In the genomic region with DNA sequence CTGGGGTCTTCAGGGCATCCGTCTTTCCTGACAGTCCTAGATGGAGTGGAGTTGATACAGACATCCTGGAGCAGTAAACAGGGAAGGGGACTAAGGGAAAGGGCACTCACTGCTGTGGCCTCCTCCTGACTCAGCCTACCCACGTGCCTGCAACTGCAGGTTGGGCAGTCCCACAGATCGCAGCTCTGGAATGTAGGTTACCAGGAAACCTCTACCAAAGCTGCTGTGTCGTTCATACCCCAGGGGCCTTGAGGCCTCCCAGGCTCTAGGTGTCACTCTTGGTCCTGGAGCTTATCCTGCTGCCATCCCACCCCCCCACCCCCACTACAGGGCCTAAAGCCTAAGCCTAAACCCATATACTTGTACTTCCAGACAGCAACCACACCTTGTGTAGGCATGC, we compare ENCODE assay signal across 13 mouse cellular contexts. TPM values are rescaled to one million over a fixed set of nuclear protein-coding genes. Genes with fewer than 3 reads are reported as not detected.
DNase-seq lines count a peak whose midpoint lies in the region; ATAC-seq and TF ChIP-seq lines count a peak whose summit lies in the region.
"Had no signal": no experiment of that assay in that cellular context is flagged by ENCODE, and none has a peak within 500 bp of the region (broad histone marks: within the 10 kb centered on the region; RNA-seq: fewer than 3 reads in every experiment).

No protein-coding gene starts in this region.

- no peak for TF ChIP-seq EP300 in heart, postnatal 0 days (IDR thresholded peaks at IDR 0.05; ENCODE audit: low read depth)

- H3K36me3 ChIP-seq in heart, postnatal 0 days (replicated peaks; ENCODE audit: control insufficient read depth, insufficient read depth, low read length), result peaks cover 30% of the 10 kb centered on the region
- peaks cover 34% of the 10 kb centered on the region for H3K36me3 ChIP-seq in stomach, embryonic 16.5 days (ENCODE audit: control insufficient read depth, insufficient read depth, low read length)

- no peak overlapping the region for H3K4me3 ChIP-seq in heart, postnatal 0 days (ENCODE audit: low read depth, low read length)
- H3K4me3 ChIP-seq in stomach, embryonic 16.5 days (replicated peaks; ENCODE audit: low read length), result no peak overlapping the region
- H3K4me3 ChIP-seq: embryonic facial prominence, embryonic 13.5 days had no signal

- peak; percentile 43 for DNase-seq in cerebellum, adult 11-12 months
- DNase-seq in cerebellum, postnatal 14 days, result no peak
- no peak for DNase-seq in heart, postnatal 0 days (ENCODE audit: low spot score)
- DNase-seq in heart, adult 18-20 months, result no peak
- peak; percentile 2 for DNase-seq in ovary, postnatal 36 days (ENCODE audit: low spot score)
- no peak for DNase-seq in ovary, postnatal 14 days (ENCODE audit: low spot score)
- no peak for DNase-seq in c-Kit-positive CD71-positive TER-119-positive erythroid progenitor cells, embryonic 14.5 days (ENCODE audit: low spot score)
- DNase-seq: gastrocnemius, postnatal 10 days; kidney, postnatal 10 days; right cerebral cortex, postnatal 25 days had no signal

- no peaks in the 10 kb centered on the region for H3K9me3 ChIP-seq in heart, postnatal 0 days (replicated peaks; ENCODE audit: control insufficient read depth, low read length)
- no peaks in the 10 kb centered on the region for H3K9me3 ChIP-seq in stomach, embryonic 16.5 days (replicated peaks; ENCODE audit: control insufficient read depth, low read length)
- H3K9me3 ChIP-seq: embryonic facial prominence, embryonic 13.5 days had no signal

- peaks cover 36% of the 10 kb centered on the region for H3K4me1 ChIP-seq in heart, postnatal 0 days (ENCODE audit: control insufficient read depth, insufficient read depth)
- H3K4me1 ChIP-seq in stomach, embryonic 16.5 days (ENCODE audit: control insufficient read depth, insufficient read depth, low read length), result peaks cover 23% of the 10 kb centered on the region

- no peak for ATAC-seq in heart, postnatal 0 days (ENCODE audit: insufficient read depth, low read depth)
- ATAC-seq in stomach, embryonic 16.5 days (ENCODE audit: insufficient read depth, low FRiP score), result no peak

- H3K27me3 ChIP-seq in heart, postnatal 0 days (ENCODE audit: control insufficient read depth, insufficient read depth, low read length), result no peaks in the 10 kb centered on the region
- H3K27me3 ChIP-seq in stomach, embryonic 16.5 days (ENCODE audit: control insufficient read depth, insufficient read depth, low read length), result no peaks in the 10 kb centered on the region
- H3K27me3 ChIP-seq: embryonic facial prominence, embryonic 13.5 days had no signal

- peak overlapping the region; percentile 19 for H3K27ac ChIP-seq in heart, postnatal 0 days (ENCODE audit: low read depth)
- H3K27ac ChIP-seq in stomach, embryonic 16.5 days (ENCODE audit: low read length), result peak overlapping the region; percentile 25; the same call in 1 of the 2 replicates
- H3K27ac ChIP-seq: embryonic facial prominence, embryonic 13.5 days had no signal

- H3K4me2 ChIP-seq in heart, postnatal 0 days (ENCODE audit: low read depth, low read length), result no peak overlapping the region
- no peak overlapping the region for H3K4me2 ChIP-seq in stomach, embryonic 16.5 days (ENCODE audit: low read depth, low read length)

- no peak for TF ChIP-seq CTCF in heart, postnatal 0 days (IDR thresholded peaks at IDR 0.05; ENCODE audit: low read depth)

- no peak overlapping the region for H3K9ac ChIP-seq in heart, postnatal 0 days (replicated peaks; ENCODE audit: low read depth, low read length)
- no peak overlapping the region for H3K9ac ChIP-seq in stomach, embryonic 16.5 days (ENCODE audit: low read length)

- WGBS in heart, postnatal 0 days, result 36% methylated on average over 4 of the region's 4 CpGs
- WGBS in stomach, embryonic 16.5 days, result 54% methylated on average over 4 of the region's 4 CpGs

RNA-seq across cellular contexts. Expression of a gene that starts 3.5 kb away (rescaled TPM):
- total RNA-seq in heart, postnatal 0 days (2014; rRNA removed; ENCODE audit: low replicate concordance), result 1,449 and 1,606 TPM in 2 replicates
- polyA plus RNA-seq in heart, postnatal 0 days (2015; fragmentation: Nextera tagmentation; extraction: Ambion mirVana), result 1,256 and 1,260 TPM in 2 replicates
- 1,000 to 10,000 TPM; 1,459 to 1,479 TPM for total RNA-seq in heart, adult 18-20 months (2021)
- polyA plus RNA-seq in stomach, embryonic 16.5 days (2015; fragmentation: Nextera tagmentation; extraction: Ambion mirVana), result 983 and 1,041 TPM in 2 replicates

RNA-seq across cellular contexts. Expression of a gene that starts 8.7 kb away (rescaled TPM):
- 3.5 and 5.5 TPM in 2 replicates for total RNA-seq in heart, postnatal 0 days (2014; rRNA removed; ENCODE audit: low replicate concordance)
- 0.40 and 0.45 TPM in 2 replicates for polyA plus RNA-seq in heart, postnatal 0 days (2015; fragmentation: Nextera tagmentation; extraction: Ambion mirVana)
- total RNA-seq in heart, adult 18-20 months (2021), result 10 to 100 TPM; 14.8 to 15.1 TPM
- polyA plus RNA-seq in stomach, embryonic 16.5 days (2015; fragmentation: Nextera tagmentation; extraction: Ambion mirVana), result not detected in 2 replicates
- polyA plus RNA-seq: limb, embryonic 11.5 days had no signal

RNA-seq across cellular contexts. Expression of a gene that starts 18.9 kb away (rescaled TPM):
- 2.4 and 2.5 TPM in 2 replicates for total RNA-seq in heart, postnatal 0 days (2014; rRNA removed; ENCODE audit: low replicate concordance)
- polyA plus RNA-seq in heart, postnatal 0 days (2015; fragmentation: Nextera tagmentation; extraction: Ambion mirVana), result 2.1 and 2.8 TPM in 2 replicates
- total RNA-seq in heart, adult 18-20 months (2021), result 1 to 10 TPM; 7.2 to 7.9 TPM
- 0.31 and 0.44 TPM in 2 replicates for polyA plus RNA-seq in stomach, embryonic 16.5 days (2015; fragmentation: Nextera tagmentation; extraction: Ambion mirVana)

RNA-seq across cellular contexts. Expression of a gene that starts 25.8 kb away (rescaled TPM):
- 162 and 183 TPM in 2 replicates for total RNA-seq in heart, postnatal 0 days (2014; rRNA removed; ENCODE audit: low replicate concordance)
- 115 and 120 TPM in 2 replicates for polyA plus RNA-seq in heart, postnatal 0 days (2015; fragmentation: Nextera tagmentation; extraction: Ambion mirVana)
- 100 to 1,000 TPM; 213 to 227 TPM for total RNA-seq in heart, adult 18-20 months (2021)
- 84.6 and 86.3 TPM in 2 replicates for polyA plus RNA-seq in stomach, embryonic 16.5 days (2015; fragmentation: Nextera tagmentation; extraction: Ambion mirVana)

RNA-seq across cellular contexts. Expression of a gene that starts 38.6 kb away (rescaled TPM):
- total RNA-seq in heart, postnatal 0 days (2014; rRNA removed; ENCODE audit: low replicate concordance), result 19.7 and 28.3 TPM in 2 replicates
- 43.6 and 45.3 TPM in 2 replicates for polyA plus RNA-seq in heart, postnatal 0 days (2015; fragmentation: Nextera tagmentation; extraction: Ambion mirVana)
- 10 to 100 TPM; 15.5 to 18.0 TPM for total RNA-seq in heart, adult 18-20 months (2021)
- polyA plus RNA-seq in stomach, embryonic 16.5 days (2015; fragmentation: Nextera tagmentation; extraction: Ambion mirVana), result 47.4 and 53.2 TPM in 2 replicates

Comparison
In these comparisons a context has a peak if more than half of its experiments do, and no peak if none do; other contexts are left out.
1. DNase-seq: peak in cerebellum, adult 11-12 months (single experiment) and ovary, postnatal 36 days (single experiment); none in cerebellum, postnatal 14 days (0 of 2), heart, postnatal 0 days (single experiment), heart, adult 18-20 months (0 of 2), ovary, postnatal 14 days (single experiment) and c-Kit-positive CD71-positive TER-119-positive erythroid progenitor cells, embryonic 14.5 days (single experiment).